Mouse (Mus musculus): ENCODE results near the gene Cntf.

DNA sequence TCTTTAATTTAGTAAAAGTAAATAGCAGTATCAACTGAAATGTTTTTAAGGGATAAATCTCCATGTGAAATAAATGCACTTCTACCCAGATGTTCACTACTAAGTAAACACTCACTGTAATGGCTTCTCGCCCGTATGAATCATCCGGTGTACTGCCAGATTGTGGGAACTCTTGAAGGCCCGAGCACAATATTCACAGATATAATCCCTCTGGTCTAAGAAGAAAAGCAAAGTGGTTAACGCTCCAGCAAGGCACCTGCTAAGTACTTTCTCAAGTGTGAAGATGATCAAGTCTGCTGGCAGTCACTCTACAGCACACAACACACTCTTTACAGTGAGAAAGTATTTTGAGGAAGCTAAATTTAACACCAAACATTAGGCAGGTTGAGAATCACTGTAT lies 5.5 kb upstream of the Cntf start:
- TF ChIP-seq CTCF (IDR thresholded peaks at IDR 0.05; ENCODE audit: borderline replicate concordance, insufficient read depth, low read depth, low read length) (no peak), POLR2A (IDR thresholded peaks at IDR 0.05; ENCODE audit: borderline replicate concordance, insufficient read depth, low read length) (no peak)
